Mouse (Mus musculus) left cerebral cortex, postnatal 36 days (tissue): ENCODE measurements around the gene Fam71e1. TPM values are rescaled to one million over a fixed set of nuclear protein-coding genes. Genes with fewer than 3 reads are reported as not detected.

Source experiments
- DNase-seq, 2 experiments: peaks; one replicate each; pipeline ENCODE4 v3.0.0; 2021 to 2022; ENCODE audit warnings: low spot score in 2 of 2, mixed read lengths in 1 of 2
- intact Hi-C: fragments of 180-260 bp; cut with DNase I; formaldehyde crosslinking; loops from one replicate; pipeline ENCODE4 v1.15.1; 2025
- total RNA-seq, 2 experiments: library from RNA; stranded (reverse); gene quantifications; 2 replicates each; pipeline ENCODE4 v1.2.3; 2021

Gene Fam71e1
- total RNA-seq, 2 experiments from 2014 or later: 18.9 to 20.2 TPM

DNA sequence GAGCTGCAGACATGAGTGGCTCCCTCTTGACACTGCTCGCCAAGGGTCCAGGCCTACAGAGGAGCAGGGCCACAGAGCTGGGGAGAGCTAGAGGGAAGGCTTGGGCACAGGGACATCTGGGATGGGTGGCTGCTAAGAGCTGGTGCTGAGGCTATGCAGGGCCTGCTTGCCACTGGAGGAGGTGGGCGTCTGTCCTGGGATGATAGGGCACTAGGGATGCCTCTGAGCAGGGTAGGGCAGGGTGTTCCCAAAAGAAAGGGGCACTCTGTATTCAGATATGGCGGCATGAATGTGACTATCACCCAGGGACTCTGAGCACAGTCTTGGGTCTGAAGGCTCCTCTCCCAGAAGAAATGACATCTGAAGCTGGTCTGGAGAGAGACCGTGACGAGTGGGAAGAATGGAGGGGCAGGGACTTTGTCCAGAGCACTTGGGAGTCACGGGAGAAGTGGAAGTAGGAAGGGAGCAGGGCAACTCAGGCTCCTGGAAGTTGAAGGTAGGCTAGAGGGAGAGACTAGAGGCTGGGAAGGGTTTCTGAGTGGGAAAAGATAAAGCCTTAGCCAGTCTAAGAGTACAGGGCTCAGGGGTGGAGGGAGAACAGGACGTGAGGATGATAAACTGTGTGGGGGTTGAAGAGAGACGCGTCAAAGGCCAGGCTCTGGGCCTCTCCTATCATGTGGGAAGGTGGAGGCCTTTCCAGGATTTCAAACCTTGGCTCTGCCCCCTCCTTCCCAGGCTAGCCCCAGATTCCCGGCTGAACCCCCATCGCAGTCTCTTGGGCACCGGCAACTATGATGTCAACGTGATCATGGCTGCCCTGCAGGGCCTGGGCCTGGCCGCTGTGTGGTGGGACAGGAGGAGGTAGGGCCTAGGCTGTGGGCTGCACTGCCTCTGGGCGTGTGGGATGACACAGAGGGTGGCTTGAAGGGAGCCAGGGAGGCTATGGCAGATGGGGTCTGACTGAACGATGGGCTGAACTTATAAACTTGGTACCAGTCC, 26.4 kb upstream of the Fam71e1 start:
- intact Hi-C loops: loop anchor here (5.0 kb wide), 1 partner anchor 98 kb away; no protein-coding TSS in a partner anchor
- DNase-seq: peak in 1 of 2 experiments; percentile 6

DNA sequence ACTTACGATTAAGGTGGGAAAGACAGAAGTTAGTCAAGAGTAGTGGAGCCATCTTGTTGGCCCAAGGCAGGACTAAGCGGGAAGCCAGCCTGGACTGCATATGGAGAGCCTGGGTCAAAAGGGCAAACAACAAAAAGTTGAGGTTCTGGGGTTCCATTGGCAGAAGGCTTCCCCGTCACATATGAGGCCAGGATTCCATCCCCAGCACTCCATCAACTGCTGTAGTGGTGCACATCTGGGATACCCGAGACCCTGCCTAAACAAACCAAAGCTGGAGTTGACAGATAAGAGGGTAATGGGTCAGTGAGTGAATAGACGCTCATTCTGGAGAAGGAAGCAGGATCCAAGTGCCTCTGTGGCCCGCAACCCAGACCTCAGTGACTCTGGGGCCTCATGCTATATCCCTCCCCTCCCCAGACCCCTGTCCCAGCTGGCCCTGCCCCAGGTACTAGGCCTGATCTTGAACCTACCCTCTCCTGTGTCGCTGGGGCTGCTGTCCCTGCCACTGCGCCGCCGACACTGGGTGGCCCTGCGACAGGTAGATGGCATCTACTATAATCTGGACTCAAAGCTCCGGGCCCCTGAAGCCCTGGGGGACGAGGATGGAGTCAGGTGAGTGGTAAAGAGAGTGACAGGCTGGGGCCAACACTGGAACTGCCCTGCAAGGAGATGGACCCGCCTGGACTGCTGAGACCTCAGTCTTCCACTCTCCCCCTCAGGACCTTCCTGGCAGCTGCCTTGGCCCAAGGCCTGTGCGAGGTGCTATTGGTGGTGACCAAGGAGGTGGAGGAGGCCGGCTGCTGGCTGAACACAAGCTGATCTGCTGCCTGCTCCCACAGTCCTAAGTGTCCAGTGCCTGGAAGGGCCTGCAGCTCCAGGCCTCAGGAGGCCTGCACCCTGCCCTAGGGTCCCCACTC, 25.4 kb upstream of the Fam71e1 start:
- peak in 1 of 2 experiments; percentile 6 for DNase-seq
- intact Hi-C loops: no loop called here

DNA sequence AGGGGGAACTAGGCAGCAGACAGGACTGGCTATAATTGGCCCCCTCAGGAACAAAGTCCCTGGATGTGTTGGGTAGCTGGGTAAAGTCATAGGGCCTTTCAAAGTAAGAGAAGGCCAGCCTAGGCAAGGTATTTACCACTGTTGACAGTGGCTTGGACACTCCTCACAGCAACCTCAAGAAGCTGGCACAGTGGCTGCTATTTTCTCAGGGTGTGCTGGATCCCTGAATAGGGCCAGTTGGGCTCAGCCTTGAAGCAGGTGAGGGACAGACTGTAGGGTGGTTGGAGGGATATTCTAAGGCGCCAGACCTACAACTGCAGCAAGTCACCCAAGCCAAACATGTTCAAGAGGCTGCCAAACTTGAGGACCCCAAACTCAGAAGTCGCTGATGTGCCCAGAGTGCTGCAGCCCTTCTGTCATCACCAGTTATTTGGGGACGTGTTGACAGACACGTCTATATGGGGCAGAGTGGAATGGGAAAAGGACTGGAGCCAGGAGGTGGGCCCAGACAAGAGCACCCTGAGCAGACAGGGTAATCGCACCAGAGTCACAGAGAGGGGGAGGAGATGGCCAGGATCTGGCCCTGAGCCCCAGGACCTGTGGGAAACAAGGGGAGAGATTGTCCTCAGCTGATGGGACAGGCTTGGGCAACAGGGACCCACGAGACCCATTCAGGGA, 24.4 kb upstream of the Fam71e1 start:
- intact Hi-C loops: no loop called here
- peak in 1 of 2 experiments; percentile 21 for DNase-seq

DNA sequence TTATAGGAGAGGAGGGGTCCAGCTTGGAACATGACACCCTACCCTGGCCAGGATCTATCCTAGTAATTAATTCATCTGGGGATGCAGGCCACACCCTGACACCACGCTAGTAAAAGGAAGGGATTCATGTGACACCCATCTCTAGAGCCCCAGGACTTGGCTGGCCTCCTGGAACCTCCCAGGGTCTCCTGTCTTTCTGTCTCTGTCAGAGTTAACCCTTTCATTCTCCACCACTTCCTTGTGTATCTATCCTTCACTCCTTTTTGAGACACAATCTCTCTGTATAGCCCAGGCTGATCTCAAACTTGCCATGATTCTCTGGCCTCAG, 23.9 kb upstream of the Fam71e1 start:
- intact Hi-C loops: no loop called here
- no peak for DNase-seq

DNA sequence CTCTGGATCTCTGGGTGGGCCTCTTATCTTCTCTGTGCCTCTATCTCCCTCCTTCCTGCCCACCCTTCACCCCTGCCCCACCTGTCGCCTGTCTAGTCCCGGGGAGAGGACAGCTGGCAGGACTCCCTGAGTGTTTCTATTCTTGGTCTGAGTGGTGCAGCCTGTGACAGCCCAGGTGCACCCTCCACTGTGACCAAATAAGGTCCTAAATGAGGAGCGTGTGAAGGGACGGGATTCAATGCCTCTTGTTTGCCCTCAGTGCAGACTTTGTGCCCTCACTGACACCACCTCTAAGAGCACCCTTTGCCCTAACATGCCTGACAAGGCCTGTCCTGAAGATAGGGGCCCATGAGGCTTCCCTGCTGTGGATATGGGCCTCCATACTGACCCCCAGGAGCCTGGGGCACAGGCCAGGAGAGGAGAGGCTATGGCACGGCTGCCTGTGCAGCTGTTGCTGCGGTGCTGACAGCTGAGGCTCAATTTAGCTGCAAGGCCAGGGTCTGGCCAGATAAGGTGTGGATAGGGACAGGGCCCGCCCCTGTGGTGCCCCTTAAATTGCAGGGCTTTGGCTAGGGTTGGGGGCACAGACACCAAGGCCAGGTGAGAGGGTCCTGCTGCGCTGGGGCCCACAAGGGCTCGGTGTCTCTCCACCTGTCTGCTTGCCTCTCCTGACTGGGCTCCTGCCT, 23.3 kb upstream of the Fam71e1 start:
- intact Hi-C loops: no loop called here
- peak in 1 of 2 experiments; percentile 9 for DNase-seq

DNA sequence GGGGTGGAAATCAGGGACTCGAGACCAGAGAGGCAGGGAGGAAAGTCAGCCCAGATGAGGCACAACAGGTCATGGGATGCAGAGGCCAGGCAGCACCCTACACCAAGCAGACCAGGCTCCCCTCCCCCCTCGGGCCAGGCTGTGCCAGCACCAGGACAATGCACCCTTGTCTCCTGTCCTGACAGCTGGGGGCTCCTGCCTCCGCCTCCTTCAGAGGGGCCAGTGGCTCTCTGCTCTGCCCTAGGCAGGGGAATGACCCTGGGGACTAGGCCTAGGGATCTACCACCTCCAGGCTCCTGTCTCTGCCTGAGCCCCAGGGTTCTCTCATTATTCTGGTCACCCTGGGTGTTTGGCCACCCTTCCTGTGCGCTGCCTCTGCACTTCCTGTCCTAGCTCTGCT, 22.0 kb upstream of the Fam71e1 start:
- peak in 1 of 2 experiments; percentile 28 for DNase-seq
- intact Hi-C loops: no loop called here

DNA sequence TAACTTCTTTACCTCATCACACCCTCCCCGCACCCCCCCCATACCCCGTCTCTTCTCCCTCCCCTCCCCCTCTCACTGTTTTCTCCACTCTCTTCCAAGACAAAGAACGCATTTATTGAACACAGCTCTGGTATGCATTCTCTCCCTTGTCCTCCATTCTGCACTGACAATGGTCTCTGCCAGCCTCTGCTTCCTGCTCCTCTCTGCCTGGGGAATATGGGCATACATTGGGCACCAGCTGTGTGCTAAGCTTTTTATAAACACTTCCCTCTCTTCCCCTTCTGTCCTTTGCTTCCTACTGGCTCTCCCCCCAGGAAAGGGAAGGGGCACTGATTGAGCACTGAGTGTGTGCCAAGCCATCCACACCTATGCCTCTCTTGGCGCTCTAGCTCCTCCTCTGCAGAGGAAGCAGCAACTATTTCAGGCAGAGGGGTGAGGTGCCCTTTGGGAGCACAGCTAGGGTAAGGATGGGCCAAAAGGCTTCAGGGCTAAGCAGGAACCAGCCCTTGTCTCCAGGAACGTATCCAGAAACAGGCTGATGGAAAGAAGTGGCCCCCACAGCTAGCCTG, 21.3 kb upstream of the Fam71e1 start:
- peak in 1 of 2 experiments; percentile 22 for DNase-seq
- intact Hi-C loops: no loop called here

DNA sequence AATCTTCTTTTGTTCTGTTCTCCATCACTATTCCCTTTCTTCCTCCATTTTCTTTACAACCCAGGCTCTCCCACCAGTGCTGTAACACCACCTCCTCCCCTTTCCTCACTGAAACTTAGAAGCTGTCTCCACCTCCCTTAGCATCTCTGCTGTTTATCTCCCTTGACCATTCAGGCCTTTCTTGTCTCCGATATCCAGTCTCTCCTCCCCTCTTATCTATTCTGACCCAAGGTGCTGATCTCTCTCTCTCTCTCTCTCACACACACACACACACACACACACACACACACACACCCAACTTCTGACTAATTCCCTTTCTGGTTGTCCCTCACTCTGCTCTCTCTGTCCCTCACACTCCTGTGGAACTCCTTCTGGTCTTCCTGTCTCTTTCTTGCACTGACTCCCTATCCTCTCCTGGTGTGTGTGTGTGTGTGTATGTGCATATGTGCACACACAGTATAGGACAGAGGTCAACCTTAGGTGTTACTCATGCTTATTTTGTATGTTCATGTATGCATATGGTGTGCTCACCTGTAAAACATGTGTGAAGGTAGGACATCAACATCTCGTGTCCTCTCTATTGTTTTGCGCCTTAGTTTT, 13.4 kb upstream of the Fam71e1 start:
- intact Hi-C loops: no loop called here
- DNase-seq: no peak

DNA sequence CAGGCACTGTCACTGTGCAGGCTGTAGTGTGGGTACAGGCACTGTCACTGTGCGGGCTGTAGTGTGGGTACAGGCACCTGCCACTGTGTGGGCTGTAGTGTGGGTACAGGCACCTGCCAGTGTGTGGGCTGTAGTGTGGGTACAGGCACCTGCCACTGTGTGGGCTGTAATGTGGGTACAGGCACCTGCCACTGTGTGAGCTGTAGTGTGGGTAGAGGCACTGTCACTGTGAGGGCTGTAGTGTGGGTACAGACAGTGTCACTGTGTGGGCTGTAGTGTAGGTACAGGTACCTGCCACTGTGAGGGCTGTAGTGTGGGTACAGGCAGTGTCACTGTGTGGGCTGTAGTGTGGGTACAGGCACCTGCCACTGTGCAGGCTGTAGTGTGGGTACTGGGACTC, 12.3 kb upstream of the Fam71e1 start:
- peak in 1 of 2 experiments; percentile 2 for DNase-seq
- intact Hi-C loops: no loop called here

DNA sequence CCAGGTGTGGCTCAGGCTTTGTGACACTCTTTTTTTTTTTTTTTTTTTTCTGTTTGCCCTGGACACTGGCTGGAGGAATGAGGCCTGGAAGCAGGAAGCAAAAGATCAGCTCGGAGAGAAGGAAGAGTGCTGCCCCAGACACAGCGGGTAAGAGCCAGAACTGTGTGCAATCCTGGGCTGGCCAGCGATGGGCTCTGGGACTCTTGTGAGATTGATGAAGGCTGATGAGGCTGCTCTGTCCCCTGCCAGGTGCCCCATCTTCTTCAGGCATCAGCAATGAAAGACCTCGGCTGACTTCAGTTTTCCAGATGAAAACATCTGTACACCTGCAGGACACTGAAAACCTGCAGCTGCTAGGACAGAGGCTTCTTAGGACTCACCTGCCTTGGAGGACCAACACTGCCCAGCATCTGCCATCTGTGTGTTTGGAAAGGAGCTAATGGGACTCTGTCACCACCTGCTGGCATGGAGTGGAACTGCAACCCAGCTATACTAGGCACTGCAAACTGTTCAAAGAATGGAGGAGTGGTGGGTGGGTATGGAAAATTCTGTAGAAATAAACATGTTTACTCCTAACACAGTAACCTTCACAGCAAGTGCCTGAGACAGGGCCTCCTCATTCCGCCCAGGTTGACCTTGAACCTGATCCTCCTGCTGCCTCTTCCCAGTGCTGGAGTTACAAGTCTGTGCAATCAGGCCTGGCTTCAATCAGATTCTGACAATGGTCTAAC, 11.4 kb upstream of the Fam71e1 start:
- intact Hi-C loops: loop anchor here (1.0 to 5.0 kb wide), 3 partner anchors 88 to 223 kb away; no protein-coding TSS in a partner anchor
- DNase-seq: peak; percentile 74 to 80

DNA sequence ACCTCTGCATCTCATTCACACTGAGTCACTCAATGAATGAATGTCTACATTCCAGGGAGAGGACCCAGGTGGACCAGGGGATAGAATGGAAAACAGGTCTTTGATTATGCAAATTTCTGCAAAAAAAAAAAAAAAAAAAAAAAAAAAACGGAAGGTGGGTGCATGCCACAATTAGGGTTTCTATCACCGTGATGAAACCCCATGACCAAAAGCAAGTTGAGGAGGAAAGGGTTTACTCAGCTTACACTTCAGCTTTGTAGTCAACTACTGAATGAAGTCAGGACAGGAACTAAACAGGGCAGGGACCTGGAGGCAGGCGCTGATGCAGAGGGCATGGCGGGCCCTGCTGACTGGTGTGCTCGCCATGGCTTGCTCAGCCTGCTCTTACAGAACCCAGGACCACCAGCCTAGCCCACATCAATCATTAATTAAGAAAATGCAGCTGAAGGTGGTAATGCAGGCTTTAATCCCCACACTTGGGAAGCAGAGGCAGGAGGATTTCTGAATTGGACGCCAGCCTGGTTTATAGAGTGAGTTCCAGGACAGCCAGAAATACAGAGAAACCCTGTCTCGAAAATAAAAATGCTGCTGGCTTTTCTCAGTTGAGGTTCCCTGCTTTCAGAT, 10.7 kb upstream of the Fam71e1 start:
- peak in 1 of 2 experiments; percentile 4 for DNase-seq
- intact Hi-C loops: loop anchor here (1.0 to 5.0 kb wide), 3 partner anchors 88 to 223 kb away; no protein-coding TSS in a partner anchor

DNA sequence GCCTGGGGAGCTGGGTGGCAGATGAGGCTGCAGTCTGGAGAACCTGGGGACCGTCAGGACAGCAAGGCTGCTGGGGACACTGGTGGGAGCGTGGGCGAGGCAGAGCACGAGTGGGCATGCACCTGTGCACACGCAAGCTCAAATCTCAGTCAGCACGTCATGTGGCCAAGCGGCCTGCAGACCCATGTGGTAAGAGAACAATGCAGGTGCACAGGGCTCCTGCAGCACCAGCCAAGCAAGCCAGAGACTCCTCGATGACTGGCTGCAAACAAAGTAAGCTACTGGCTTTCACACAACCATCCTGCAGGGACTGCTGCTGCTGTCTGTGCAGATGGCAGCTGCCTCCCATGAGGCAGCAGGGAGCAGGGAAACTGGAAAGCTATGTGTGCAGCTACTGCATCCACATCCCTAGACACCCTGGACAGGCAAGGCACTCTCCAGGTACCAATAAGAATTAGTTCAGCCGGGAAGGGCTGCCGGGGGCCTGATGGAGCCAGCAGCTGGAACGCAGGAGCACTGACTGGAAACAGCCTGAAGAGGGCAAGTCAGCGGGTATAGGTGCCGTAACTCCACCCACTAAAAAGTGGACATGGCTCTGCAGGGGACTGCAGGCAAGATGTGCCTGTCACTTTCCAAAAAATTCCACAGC, 9.3 kb upstream of the Fam71e1 start:
- intact Hi-C loops: loop anchor here (5.0 kb wide), 2 partner anchors 90 to 125 kb away; no protein-coding TSS in a partner anchor
- DNase-seq: peak in 1 of 2 experiments; percentile 31

DNA sequence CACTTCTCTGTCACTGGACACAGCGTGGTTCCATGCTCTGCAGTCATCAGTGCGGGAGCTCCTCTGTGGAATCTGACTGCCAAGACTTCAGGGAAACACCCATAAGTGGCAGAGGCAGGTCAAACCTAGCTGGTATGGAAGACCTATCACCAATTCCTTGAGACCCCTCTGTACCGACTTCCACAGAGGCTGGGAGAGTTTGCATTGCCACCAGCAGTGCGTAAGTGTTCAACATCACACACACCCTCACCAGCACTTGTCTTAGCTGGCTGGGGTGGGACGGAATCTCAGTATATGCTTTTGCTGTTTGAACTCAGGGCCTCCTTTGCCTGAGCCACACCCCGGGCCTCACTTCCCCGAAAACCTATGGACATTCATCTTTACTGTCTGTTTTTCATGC, 8.4 kb upstream of the Fam71e1 start:
- DNase-seq: no peak
- intact Hi-C loops: loop anchor here (5.0 kb wide), 2 partner anchors 91 to 126 kb away; no protein-coding TSS in a partner anchor

DNA sequence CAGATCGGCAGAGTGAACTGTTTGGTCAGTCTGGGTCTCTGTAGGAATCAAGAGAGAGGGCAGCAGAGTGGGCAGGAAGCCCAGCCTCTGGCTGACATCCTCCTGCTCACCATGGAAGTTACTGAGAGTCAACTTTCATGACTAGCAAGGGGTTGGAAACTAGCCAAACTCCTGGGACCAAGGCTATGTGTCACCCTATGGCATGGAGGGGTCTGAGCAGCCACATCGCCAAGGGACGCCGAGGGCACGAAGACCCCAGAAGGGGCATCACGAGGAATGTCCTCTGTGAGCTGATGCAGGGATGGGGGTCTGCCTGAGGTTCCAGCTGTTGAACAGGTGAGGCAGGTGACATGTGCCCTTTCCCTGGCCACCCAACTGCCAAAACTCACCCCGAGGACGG, 7.8 kb upstream of the Fam71e1 start:
- DNase-seq: no peak
- intact Hi-C loops: loop anchor here (5.0 kb wide), 2 partner anchors 91 to 126 kb away; no protein-coding TSS in a partner anchor

DNA sequence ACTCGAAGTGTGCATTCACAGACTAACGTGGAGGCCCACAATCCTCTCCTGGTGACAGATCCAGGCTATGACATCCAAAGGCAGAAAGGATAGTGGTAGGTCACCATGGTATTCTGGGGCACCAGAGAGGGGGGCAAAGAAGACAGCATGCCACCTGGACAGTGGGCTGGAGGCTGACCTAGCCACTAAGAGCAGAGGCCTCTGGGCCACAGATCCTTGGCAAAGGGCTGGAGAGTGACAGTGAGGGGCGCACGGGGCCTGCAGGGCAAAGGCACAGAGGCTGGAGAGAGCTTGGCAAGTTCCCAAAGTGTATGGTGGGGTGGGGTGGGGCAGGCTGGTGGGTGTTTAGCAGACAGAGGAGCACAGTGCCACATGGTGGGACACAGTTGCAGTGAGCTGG, 6.1 kb upstream of the Fam71e1 start:
- intact Hi-C loops: no loop called here
- DNase-seq: no peak

DNA sequence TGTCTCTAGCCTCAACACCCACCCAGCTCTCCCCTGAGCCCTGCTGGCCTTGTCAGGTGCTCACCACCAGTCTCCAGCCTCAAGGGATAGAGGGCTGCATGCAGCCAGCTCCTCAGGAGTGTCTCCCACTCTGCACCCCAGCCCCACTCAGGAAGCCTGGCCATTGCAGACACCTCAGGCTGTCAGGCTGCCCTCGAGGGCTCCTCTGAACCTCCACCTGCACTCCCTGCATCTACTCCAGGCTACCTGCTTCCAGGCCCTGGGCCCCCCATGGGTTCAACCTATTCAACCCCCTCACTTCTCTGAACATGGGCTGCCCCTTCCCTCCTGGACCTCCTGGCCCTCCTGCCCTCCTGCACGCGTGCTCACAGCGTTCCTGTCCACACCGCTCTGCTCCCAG, 5.0 kb upstream of the Fam71e1 start:
- DNase-seq: peak in 1 of 2 experiments; percentile 2
- intact Hi-C loops: no loop called here
